Mouse (Mus musculus) gastrocnemius, postnatal 10 days (tissue): ENCODE results near the gene Chst1. TPM values are rescaled to one million over a fixed set of nuclear protein-coding genes. Genes with fewer than 3 reads are reported as not detected.

Experiments
- DNase-seq: peaks from one replicate; pipeline ENCODE4 v3.0.0; 2021; ENCODE audit warnings: mixed read lengths
- total RNA-seq, 2 experiments: library from RNA; stranded (reverse); gene quantifications; 2 replicates each; pipeline ENCODE4 v1.2.3; 2021

The Chst1 gene
- total RNA-seq, 2 experiments from 2014 or later, result 4.9 to 6.1 TPM

- no peak for DNase-seq
Observed at GRCm38 (mm10) chr2:92609704-92610379, 10.3 kb downstream of the Chst1 start.

DNA sequence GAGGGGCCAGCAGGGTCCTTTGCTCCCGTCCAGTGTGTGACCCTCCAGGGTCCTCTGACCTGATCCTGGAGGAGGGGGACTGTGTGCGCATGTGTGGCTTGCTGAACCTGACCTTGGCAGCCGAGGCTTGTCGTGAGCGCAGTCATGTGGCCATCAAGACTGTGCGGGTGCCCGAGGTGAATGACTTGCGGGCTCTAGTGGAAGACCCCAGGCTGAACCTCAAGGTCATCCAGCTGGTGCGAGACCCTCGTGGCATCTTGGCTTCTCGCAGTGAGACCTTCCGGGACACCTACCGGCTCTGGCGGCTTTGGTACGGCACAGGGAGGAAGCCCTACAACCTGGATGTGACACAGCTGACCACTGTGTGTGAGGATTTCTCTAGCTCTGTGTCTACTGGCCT is 14.1 kb downstream of the Chst1 start:
- no peak for DNase-seq

- no peak for DNase-seq
Observed at GRCm38 (mm10) chr2:92614106-92614505, 14.6 kb downstream of the Chst1 start.

DNA sequence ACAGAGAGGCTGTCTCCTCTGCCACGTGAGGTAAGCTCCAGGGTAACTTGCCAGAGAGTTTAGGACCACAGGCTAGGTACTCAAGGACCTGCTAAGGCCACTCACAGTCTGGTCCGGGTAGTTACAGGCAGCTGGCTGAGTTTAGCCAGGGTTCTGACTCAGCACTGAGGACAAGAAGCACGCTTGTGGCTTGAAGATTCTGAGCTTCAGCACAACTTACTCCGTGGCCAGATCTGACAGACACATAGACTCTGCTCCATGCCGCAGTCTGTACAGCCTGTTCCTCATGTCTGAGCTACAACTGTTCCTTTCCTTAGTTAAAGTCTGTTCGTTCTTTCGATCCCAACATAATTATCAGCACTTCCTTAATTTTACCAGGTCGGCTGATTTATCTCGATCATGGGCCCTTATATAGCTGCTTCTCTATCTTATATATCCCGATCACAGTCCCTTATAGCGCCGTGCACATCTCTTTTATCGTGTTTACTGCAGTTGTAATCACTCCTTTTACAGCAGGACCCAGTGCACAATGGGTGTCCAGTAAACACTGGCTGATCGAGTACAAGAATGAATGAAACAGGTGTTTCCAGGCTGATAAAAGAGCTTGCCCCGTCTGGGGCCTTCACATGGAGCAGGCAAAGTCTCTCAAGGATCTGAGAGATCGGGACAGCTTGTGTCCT is 17.7 kb downstream of the Chst1 start:
- no peak for DNase-seq

- DNase-seq, result no peak
Observed at GRCm38 (mm10) chr2:92618016-92618415, 18.5 kb downstream of the Chst1 start.

GRCm38 (mm10) chr2:92627633-92628032 is 28.1 kb downstream of the Chst1 start:
- DNase-seq, result no peak

DNA sequence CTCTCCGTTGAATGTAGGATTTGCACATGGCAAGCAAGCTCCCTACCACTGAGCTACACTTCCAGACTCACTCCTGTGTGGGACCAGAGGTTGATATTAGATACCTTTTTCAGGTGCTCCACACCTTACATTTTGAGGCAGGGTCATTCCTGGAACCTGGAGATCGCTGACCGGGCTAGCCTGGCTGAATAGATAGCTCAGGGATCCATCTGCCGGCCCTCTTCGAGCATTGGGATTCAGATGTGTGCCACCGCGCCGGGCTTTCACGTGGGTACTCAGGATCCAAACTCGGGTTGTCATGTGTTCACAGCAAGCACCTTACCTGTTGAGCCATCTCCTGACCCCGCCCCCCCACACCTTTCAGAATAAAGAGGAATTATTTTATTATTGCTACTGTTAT is 31.3 kb downstream of the Chst1 start:
- no peak for DNase-seq

GRCm38 (mm10) chr2:92632027-92632426 is 32.5 kb downstream of the Chst1 start:
- no peak for DNase-seq

DNA sequence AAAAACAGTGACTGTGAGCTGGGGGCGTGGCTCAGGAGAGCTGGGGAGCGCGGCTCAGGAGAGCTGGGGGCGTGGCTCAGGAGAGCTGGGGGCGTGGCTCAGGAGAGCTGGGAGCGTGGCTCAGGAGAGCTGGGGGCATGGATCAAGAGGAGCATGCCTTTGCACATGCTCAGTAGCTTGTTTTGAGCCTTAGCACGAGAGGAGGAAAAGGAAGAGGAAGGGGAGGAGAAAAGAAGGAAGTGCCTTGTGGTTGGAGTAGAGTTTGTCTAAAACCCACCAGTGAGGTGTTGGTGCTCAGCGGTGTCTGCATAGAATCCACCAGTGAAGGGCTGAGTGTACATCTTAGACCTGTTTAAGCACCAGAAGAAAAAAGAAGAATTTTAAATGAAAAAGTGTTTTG is 41.0 kb downstream of the Chst1 start:
- no peak for DNase-seq

DNA sequence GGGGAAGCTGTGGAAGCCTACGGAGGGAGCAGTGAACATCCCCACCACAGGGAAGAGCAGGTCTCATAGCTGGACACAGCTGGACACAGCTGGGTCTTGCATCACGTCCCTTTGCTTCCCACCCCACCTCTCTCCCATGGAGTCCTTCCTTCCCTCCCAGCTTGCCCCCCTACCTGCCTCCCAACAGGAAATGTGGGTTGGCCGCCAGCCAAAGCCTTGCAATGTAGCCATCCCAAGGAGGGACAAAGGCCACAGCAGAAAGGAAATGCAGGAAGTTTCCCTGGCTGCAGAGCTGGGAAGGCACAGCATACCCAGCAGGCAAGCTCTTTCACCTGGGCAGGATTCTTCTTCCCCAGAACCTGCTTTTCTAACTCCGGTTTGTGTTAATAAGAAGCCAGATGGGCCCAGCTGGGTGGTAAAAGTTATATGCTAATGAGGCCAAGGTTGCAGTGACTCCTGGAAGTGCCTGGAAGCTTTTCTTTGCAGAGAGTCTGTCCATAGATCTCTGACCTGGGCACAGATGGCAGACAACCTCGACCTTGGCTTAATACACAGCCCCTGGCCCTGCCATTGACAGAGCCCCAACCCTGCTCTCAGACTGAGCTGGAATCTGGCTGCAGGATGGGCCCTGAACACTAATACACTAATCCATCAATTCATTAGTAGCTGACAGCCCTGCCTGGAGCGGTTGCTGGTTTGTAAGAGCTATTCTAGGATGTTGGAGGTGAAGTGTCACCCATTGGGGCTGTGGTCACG is 46.0 kb downstream of the Chst1 start:
- peak; percentile 53 for DNase-seq

DNA sequence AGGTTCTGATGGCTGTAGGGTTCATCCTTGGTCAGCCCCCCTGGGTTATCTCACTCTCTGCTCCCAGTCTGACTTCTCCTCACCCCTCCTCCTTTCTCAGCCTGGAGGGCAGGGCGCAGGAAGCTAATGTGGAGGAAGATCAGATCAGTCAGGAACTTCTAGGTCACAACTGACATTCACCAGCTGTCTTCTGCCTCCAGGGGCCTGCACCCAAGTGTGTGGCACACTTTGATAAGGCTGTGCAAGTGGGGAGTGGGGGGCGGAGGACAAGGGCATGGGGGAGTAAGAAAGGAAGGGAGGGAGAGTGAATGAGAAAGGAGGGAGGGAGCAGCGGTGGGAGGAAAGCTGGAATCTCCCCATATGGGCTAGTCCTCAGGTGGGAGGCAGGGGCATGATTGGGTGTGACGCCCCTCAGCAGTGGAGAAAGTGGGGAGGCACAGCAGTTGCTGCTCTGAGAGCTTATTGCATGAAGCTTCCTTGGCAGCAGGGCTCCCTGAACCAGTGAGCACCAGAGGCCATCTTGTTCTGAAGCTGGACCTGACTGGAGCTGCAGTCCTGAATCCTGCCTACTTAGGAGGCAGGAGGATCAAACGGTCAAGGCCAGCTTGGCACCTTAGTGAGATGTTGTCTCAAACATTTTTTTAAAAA is 49.8 kb downstream of the Chst1 start:
- DNase-seq, result no peak

DNA sequence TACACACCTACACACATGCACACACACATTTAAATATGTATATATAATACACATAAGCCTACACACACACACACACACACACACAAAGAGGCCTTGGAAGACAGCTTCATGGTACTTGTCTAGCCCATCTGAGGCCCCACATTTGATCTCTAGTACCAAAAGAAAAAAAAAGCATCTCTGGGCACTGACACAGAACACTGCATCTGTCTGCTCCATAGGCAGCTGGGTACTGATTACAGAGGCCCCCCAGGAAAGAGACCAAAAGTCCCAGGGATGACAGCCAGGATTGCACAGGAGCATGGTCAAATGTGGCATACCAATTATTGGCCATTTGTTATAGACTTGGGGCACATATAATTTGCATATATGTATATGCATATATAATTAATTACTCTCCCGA is 50.9 kb downstream of the Chst1 start:
- DNase-seq, result no peak

DNA sequence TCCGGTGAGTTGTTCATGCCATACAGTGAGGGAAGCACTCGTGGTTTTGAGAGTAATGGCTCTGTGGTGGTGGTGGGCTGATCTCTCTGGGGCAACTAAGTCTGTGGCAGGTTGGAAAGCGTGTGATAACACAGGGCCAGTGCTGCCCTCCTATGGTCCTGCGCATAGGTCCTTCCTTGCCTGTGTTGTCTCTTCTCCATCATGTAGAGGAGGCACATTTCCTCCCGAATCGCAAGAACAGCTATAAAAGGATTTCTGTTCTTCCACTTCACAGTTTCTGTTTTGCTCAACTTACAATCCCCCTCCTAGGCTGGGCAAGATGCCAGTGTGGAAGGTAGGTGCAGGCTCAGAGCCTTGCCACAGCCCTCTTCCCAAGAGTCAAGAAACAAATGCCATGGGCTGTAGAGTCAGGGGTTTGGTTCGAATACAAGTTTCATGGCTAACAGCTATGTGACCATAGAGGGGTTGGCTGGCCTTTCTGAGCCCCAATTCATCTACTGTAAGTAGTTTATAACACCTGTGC is 51.8 kb downstream of the Chst1 start:
- no peak for DNase-seq

DNA sequence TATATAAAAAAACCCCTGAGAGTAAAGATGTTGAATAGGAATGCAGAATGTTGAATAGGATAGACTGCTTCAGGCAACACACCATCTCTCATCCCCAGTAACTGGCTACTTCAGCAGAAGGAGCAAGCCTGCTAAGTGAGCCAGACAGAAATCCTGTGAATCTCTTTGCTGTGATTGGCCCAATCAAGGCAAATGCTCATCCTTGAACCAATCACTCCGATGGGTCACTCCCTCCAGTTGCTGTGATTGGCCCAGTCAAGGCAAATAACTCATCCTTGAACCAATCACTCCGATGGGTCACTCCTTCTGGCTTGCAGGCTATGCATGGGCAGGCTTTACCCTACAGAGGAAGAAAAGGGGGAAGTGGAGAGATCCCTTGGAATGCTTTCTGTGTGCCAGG is 57.7 kb downstream of the Chst1 start:
- no peak for DNase-seq

- DNase-seq, result no peak
Observed at GRCm38 (mm10) chr2:92658293-92659150, 59.0 kb downstream of the Chst1 start.

GRCm38 (mm10) chr2:92659491-92660035 is 60.1 kb downstream of the Chst1 start:
- DNase-seq, result no peak

DNA sequence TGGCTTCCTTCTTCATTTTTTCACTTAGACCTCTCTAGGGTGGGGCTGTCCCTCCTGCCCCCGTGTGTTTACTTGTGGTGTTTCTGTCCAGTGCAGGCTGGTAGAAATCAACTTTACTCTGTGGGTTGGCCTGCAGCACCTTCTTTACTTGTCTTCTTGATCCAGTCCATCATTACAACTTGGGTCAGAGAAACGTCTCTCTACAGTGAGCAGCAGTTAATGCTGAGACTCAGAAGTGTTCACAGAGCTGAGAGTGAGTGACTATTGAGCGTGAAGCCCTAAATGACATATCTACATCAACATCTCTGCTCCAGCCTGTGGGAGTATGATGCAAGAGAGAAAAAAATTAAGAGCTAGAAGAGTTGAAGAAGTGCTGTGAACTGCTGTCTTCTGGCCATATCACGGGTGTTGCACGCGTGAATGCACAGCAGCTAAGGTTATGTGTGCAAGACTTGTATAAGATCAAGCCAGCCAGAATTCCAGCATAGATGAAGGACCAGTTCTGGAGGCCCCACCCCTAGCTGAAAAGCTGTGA is 63.1 kb downstream of the Chst1 start:
- DNase-seq, result no peak
